Mouse (Mus musculus) ES-E14 (cell line): ENCODE measurements around the gene Arhgap17.

ENCODE experiments used
- CHD2 ChIP-seq: IDR thresholded peaks from 2 replicates; pipeline ENCODE4 v1.6.1; 2014; ENCODE audit warnings: mild to moderate bottlenecking, low read depth, low read length, inconsistent platforms
- ZC3H11A ChIP-seq: IDR thresholded peaks from 2 replicates; pipeline ENCODE4 v1.6.1; 2012; ENCODE audit warnings: low read depth, mild to moderate bottlenecking, inconsistent platforms, low read length, borderline replicate concordance

DNA sequence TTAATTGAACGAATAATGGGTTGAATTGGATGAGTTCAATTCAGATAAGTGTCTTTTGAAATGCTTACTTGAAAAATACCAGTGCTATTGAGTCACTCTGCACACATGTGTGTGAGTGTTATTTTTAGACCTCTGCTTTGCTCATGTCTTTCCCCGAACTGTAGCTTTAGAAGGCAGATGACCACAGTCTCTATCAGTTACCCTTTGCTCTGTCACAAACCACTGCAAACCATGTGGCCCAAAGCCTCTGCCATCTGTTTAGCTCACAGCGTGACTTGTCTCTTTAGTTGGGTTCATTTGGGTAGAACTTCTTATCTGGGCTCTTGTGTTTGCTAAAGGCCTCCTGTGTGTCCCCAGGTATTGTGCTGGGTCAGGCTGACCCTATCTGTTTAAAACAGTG lies 35.9 kb upstream of the Arhgap17 start:
- TF ChIP-seq CHD2 (no peak), ZC3H11A (no peak)
